22 mouse cellular contexts compared by ENCODE assay signal in genomic region chr15:12506514-12506913, GRCm38 (mm10).
A peak's percentile ranks its signal among the peaks of the same experiment; 100 is the strongest.
DNase-seq lines count a peak whose midpoint lies in the region; ATAC-seq and TF ChIP-seq lines count a peak whose summit lies in the region.
"Had no signal": no experiment of that assay in that cellular context is flagged by ENCODE, and none has a peak within 500 bp of the region (broad histone marks: within the 10 kb centered on the region; RNA-seq: fewer than 3 reads in every experiment).

No protein-coding gene starts in this region.

- H3K27me3 ChIP-seq in hindbrain, embryonic 10.5 days (ENCODE audit: insufficient read depth, poor library complexity, severe bottlenecking): no peaks in the 10 kb centered on the region
- H3K27me3 ChIP-seq in hindbrain, postnatal 0 days (ENCODE audit: insufficient read depth, low read length): no peaks in the 10 kb centered on the region
- H3K27me3 ChIP-seq in hindbrain, embryonic 13.5 days: no peaks in the 10 kb centered on the region
- no peaks in the 10 kb centered on the region for H3K27me3 ChIP-seq in midbrain, embryonic 12.5 days
- H3K27me3 ChIP-seq in neural tube, embryonic 14.5 days (ENCODE audit: control insufficient read depth, insufficient read depth, low read length): no peaks in the 10 kb centered on the region
- H3K27me3 ChIP-seq: liver, embryonic 12.5 days; neural tube, embryonic 12.5 days had no signal

- H3K4me1 ChIP-seq in hindbrain, embryonic 10.5 days (replicated peaks): peaks cover 21% of the 10 kb centered on the region
- 0 out of 2 replicates have a peak, but pooled peaks cover 4% of the 10 kb centered on the region for H3K4me1 ChIP-seq in hindbrain, postnatal 0 days (ENCODE audit: insufficient read depth, low read length)
- H3K4me1 ChIP-seq in hindbrain, embryonic 13.5 days (replicated peaks): peaks cover 31% of the 10 kb centered on the region
- peaks cover 22% of the 10 kb centered on the region for H3K4me1 ChIP-seq in midbrain, embryonic 12.5 days
- 0 out of 2 replicates have a peak, but pooled peaks cover 9% of the 10 kb centered on the region for H3K4me1 ChIP-seq in neural tube, embryonic 14.5 days (ENCODE audit: control insufficient read depth, insufficient read depth, low read length)

- no peaks in the 10 kb centered on the region for H3K36me3 ChIP-seq in hindbrain, embryonic 10.5 days
- no peaks in the 10 kb centered on the region for H3K36me3 ChIP-seq in hindbrain, postnatal 0 days (ENCODE audit: insufficient read depth, low read length)
- no peaks in the 10 kb centered on the region for H3K36me3 ChIP-seq in hindbrain, embryonic 13.5 days
- H3K36me3 ChIP-seq in midbrain, embryonic 12.5 days: no peaks in the 10 kb centered on the region
- H3K36me3 ChIP-seq in neural tube, embryonic 14.5 days (ENCODE audit: control insufficient read depth, insufficient read depth, low read length): no peaks in the 10 kb centered on the region
- H3K36me3 ChIP-seq: forebrain, embryonic 10.5 days; limb, embryonic 13.5 days; liver, embryonic 12.5 days; neural tube, embryonic 12.5 days had no signal

- no peak overlapping the region for H3K4me2 ChIP-seq in hindbrain, postnatal 0 days (ENCODE audit: low read depth, low read length)
- 0 out of 2 replicates have a peak overlapping the region, but pooled peaks have one; percentile 19 for H3K4me2 ChIP-seq in hindbrain, embryonic 13.5 days
- H3K4me2 ChIP-seq in midbrain, embryonic 12.5 days (replicated peaks): no peak overlapping the region
- no peak overlapping the region for H3K4me2 ChIP-seq in neural tube, embryonic 14.5 days (ENCODE audit: low read depth, low read length)
- H3K4me2 ChIP-seq: heart, embryonic 11.5 days; limb, embryonic 13.5 days; liver, embryonic 12.5 days; neural tube, embryonic 12.5 days had no signal

- no peak for DNase-seq in hindbrain, embryonic 10.5 days (ENCODE audit: low spot score)
- no peak for DNase-seq in hindbrain, postnatal 0 days (ENCODE audit: low spot score)
- no peak for DNase-seq in gastrocnemius, adult 18-20 months (ENCODE audit: low spot score)
- DNase-seq: adrenal gland, postnatal 25 days; cerebellum, adult 9-10 months; kidney, adult 9 months; kidney, postnatal 25 days; layer of hippocampus, postnatal 36 days; lung, adult 18-20 months; lung, postnatal 10 days; thymus, adult 18-20 months had no signal

- H3K4me3 ChIP-seq in hindbrain, embryonic 10.5 days: no peak overlapping the region
- H3K4me3 ChIP-seq in hindbrain, postnatal 0 days (ENCODE audit: low read length): no peak overlapping the region
- no peak overlapping the region for H3K4me3 ChIP-seq in hindbrain, embryonic 13.5 days
- H3K4me3 ChIP-seq in midbrain, embryonic 12.5 days: no peak overlapping the region
- H3K4me3 ChIP-seq in neural tube, embryonic 14.5 days (ENCODE audit: low read depth, low read length): no peak overlapping the region
- H3K4me3 ChIP-seq: forebrain, embryonic 10.5 days; layer of hippocampus, adult 2 months; limb, embryonic 13.5 days; liver, embryonic 12.5 days; neural tube, embryonic 12.5 days had no signal

- H3K9me3 ChIP-seq in hindbrain, embryonic 10.5 days: no peaks in the 10 kb centered on the region
- H3K9me3 ChIP-seq in hindbrain, postnatal 0 days (ENCODE audit: low read length): no peaks in the 10 kb centered on the region
- no peaks in the 10 kb centered on the region for H3K9me3 ChIP-seq in hindbrain, embryonic 13.5 days
- H3K9me3 ChIP-seq in midbrain, embryonic 12.5 days: no peaks in the 10 kb centered on the region
- no peaks in the 10 kb centered on the region for H3K9me3 ChIP-seq in neural tube, embryonic 14.5 days (ENCODE audit: control insufficient read depth, low read length)
- H3K9me3 ChIP-seq: forebrain, embryonic 10.5 days; limb, embryonic 13.5 days; liver, embryonic 12.5 days; neural tube, embryonic 12.5 days had no signal

- 90% methylated on average over 10 of the region's 10 CpGs for WGBS in hindbrain, embryonic 10.5 days
- WGBS in hindbrain, postnatal 0 days: 48% methylated on average over 10 of the region's 10 CpGs
- 66% methylated on average over 10 of the region's 10 CpGs for WGBS in hindbrain, embryonic 13.5 days
- WGBS in midbrain, embryonic 12.5 days: 70% methylated on average over 10 of the region's 10 CpGs
- WGBS in neural tube, embryonic 14.5 days: 66% methylated on average over 10 of the region's 10 CpGs

- TF ChIP-seq CTCF in hindbrain, postnatal 0 days (IDR thresholded peaks at IDR 0.05; ENCODE audit: low read depth): no peak

- ATAC-seq in hindbrain, postnatal 0 days: no peak
- peak; percentile 57 for ATAC-seq in hindbrain, embryonic 13.5 days (ENCODE audit: low FRiP score)
- 0 out of 2 replicates have a peak, but pooled peaks have one; percentile 1 for ATAC-seq in midbrain, embryonic 12.5 days (ENCODE audit: low FRiP score, low read depth)
- ATAC-seq in neural tube, embryonic 14.5 days (ENCODE audit: low read depth): peak; percentile 29; the same call in 1 of the 2 replicates
- no peak for ATAC-seq in erythroid progenitor cell, adult 5-6 weeks (replicated peaks; ENCODE audit: low FRiP score, poor library complexity, severe bottlenecking)
- ATAC-seq: intestine, embryonic 16.5 days; liver, embryonic 12.5 days had no signal

- H3K9ac ChIP-seq in hindbrain, postnatal 0 days (replicated peaks; ENCODE audit: low read length): no peak overlapping the region
- H3K9ac ChIP-seq in hindbrain, embryonic 13.5 days: no peak overlapping the region
- H3K9ac ChIP-seq in midbrain, embryonic 12.5 days (replicated peaks): no peak overlapping the region
- H3K9ac ChIP-seq in neural tube, embryonic 14.5 days (replicated peaks; ENCODE audit: low read depth, low read length): no peak overlapping the region
- H3K9ac ChIP-seq: limb, embryonic 13.5 days; liver, embryonic 12.5 days; neural tube, embryonic 12.5 days had no signal

- H3K27ac ChIP-seq in hindbrain, embryonic 10.5 days: 0 out of 2 replicates have a peak overlapping the region, but pooled peaks have one; percentile 3
- H3K27ac ChIP-seq in hindbrain, postnatal 0 days: no peak overlapping the region
- peak overlapping the region; percentile 48; the same call in 1 of the 2 replicates for H3K27ac ChIP-seq in hindbrain, embryonic 13.5 days
- H3K27ac ChIP-seq in midbrain, embryonic 12.5 days (replicated peaks): no peak overlapping the region
- H3K27ac ChIP-seq in neural tube, embryonic 14.5 days (ENCODE audit: low read depth, low read length): no peak overlapping the region; the same call in 1 of the 2 replicates
- H3K27ac ChIP-seq: forebrain, embryonic 10.5 days; layer of hippocampus, adult 2 months; limb, embryonic 13.5 days; liver, embryonic 12.5 days; neural tube, embryonic 12.5 days had no signal

Comparison
In these comparisons a context has a peak if more than half of its experiments do, and no peak if none do; other contexts are left out.
1. H3K27ac ChIP-seq: peak in hindbrain, embryonic 10.5 days (single experiment) and hindbrain, embryonic 13.5 days (single experiment); none in hindbrain, postnatal 0 days (single experiment), midbrain, embryonic 12.5 days (single experiment) and neural tube, embryonic 14.5 days (single experiment).
2. ATAC-seq: peak in hindbrain, embryonic 13.5 days (single experiment), midbrain, embryonic 12.5 days (single experiment) and neural tube, embryonic 14.5 days (single experiment); none in hindbrain, postnatal 0 days (single experiment) and erythroid progenitor cell, adult 5-6 weeks (single experiment).